Mouse (Mus musculus): Measurements from ENCODE around the gene Men1. TPM values are rescaled to one million over a fixed set of nuclear protein-coding genes. Genes with fewer than 3 reads are reported as not detected.
A peak's percentile ranks its signal among the peaks of the same experiment; 100 is the strongest.

Gene Men1
- polyA plus RNA-seq, 1 experiment from 2014 or later, result 122 TPM

DNA sequence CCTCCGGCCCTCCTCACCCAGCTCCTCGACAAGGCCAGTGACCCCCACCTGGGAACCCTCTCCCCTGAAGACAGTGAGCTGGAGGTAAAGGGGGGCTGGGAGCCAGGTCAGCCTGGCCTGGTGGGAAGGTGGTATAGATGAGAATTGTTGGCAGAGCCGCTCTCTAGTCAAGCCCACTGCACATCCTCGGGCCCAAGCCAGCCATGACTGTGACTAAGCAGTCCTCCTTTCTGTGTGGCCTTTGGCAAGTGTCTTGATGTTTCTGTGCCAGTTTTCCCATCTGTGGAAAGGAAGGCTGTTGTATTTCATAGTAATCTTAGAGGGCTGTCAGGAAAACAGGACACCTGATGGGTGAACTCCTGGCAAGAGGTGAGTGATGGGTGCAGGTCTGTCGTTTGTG is 9.2 kb downstream of the Men1 start:
- no peaks in the 10 kb centered on the region for H3K27me3 ChIP-seq (replicated peaks; ENCODE audit: low read depth, poor library complexity, severe bottlenecking)
- no peak overlapping the region for H3K27ac ChIP-seq (replicated peaks)
- DNase-seq (ENCODE audit: low spot score), result no peak
- peaks cover 76% of the 10 kb centered on the region for H3K36me3 ChIP-seq (replicated peaks)
- peak overlapping the region; percentile 13; the same call in 1 of the 2 replicates for H3K4me3 ChIP-seq
- WGBS, result 86% methylated on average over 5 of the region's 5 CpGs
- H3K9me3 ChIP-seq, result no peaks in the 10 kb centered on the region
- H3K4me1 ChIP-seq, result peaks cover 63% of the 10 kb centered on the region

DNA sequence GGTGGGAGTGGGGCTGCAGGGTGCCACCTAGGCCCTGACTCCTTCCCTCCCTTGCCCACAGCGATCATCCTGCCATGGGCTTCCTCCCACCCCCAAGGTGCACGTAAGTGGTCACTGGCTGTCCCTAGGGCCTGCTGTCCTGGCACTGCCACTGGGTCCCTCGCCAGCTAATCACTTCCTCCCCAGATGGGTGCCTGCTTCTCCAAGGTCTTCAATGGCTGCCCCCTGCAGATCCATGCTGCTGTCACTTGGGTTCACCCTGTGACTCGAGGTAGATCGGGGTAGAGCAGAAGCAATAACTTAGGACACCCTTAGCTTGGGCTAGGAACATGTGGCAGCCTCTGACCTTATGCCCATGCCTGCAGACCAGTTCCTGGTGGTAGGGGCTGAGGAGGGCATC is 11.2 kb downstream of the Men1 start:
- Histone ChIP-seq H3K9me3 (no peaks in the 10 kb centered on the region), H3K4me3 (peak overlapping the region; percentile 3; the same call in 1 of the 2 replicates), H3K36me3 (replicated peaks) (peaks cover 63% of the 10 kb centered on the region), H3K27me3 (replicated peaks; ENCODE audit: low read depth, poor library complexity, severe bottlenecking) (no peaks in the 10 kb centered on the region), H3K27ac (replicated peaks) (no peak overlapping the region), H3K4me1 (peaks cover 61% of the 10 kb centered on the region)
- 91% methylated on average over 5 of the region's 5 CpGs for WGBS
- DNase-seq (ENCODE audit: low spot score), result no peak

DNA sequence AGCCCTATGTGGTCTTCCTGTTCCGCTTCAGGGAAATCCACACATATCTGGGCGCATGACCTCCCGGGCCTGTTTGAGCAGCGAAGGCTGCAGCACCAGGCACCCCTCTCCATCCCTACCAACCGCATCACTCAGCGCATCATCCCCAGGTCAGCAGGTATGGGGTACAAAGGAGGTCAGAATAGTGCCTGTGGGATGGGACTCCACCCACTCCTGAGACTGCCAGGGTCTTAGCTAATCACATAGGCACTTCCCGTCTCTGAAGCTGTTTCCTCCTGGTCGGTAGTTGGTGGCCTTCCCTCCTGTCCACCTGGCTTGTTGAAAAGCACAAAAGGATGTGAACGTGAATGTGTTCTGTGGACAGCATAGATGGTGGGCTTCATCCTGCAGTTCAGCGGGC is 11.9 kb downstream of the Men1 start:
- Histone ChIP-seq H3K36me3 (replicated peaks) (peaks cover 69% of the 10 kb centered on the region), H3K27me3 (replicated peaks; ENCODE audit: low read depth, poor library complexity, severe bottlenecking) (no peaks in the 10 kb centered on the region), H3K9me3 (no peaks in the 10 kb centered on the region), H3K4me1 (peaks cover 61% of the 10 kb centered on the region), H3K27ac (replicated peaks) (no peak overlapping the region), H3K4me3 (peak overlapping the region; percentile 3; the same call in 1 of the 2 replicates)
- DNase-seq (ENCODE audit: low spot score), result no peak
- WGBS, result 90% methylated on average over 10 of the region's 10 CpGs

DNA sequence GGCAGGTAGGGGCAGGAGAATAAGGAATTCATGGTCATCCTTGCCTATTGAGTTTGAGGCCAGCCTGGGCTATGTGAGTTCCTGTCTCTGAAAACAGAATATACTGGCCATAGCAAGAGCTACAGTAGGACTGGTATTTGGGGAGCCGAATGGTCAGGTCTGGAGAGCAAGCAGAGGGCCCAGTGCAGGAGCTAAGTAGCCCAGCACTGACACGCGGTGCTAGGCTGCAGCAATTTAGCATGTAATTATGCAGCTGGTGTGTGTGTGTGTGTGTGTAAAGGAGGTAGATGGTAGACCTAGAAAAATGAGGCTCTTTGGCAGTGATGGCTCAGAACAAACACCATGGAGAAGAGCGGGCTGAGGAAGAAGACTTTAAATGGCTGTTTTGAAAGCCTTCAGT is 12.8 kb downstream of the Men1 start:
- H3K4me1 ChIP-seq, result peaks cover 52% of the 10 kb centered on the region
- DNase-seq (ENCODE audit: low spot score), result no peak
- no peak overlapping the region for H3K4me3 ChIP-seq
- no peaks in the 10 kb centered on the region for H3K27me3 ChIP-seq (replicated peaks; ENCODE audit: low read depth, poor library complexity, severe bottlenecking)
- 91% methylated on average over 4 of the region's 4 CpGs for whole genome bisulfite sequencing
- no peaks in the 10 kb centered on the region for H3K9me3 ChIP-seq
- H3K36me3 ChIP-seq (replicated peaks), result peaks cover 68% of the 10 kb centered on the region
- no peak overlapping the region for H3K27ac ChIP-seq (replicated peaks)

DNA sequence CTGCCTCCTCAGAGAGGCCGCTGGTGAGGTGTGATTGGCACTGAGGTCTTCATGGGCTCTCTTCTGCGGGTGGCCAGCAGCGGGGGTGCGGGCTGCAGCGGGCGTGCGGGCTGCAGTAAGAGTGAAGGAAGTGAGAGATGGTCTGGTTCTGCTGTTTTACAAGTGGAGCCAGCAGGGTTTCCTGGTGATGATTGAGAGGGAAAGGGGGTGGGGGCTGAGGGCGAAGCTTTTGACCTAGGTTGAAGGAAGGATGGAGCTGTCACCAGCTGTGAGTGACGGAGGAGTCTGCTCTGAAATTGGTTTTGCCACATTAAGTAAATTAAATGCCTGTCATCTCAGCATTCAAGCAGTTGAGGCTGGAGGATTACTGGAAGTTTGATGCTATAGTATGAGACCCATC is 13.9 kb downstream of the Men1 start:
- peak; percentile 39 for DNase-seq (ENCODE audit: low spot score)
- Histone ChIP-seq H3K36me3 (replicated peaks) (peaks cover 69% of the 10 kb centered on the region), H3K4me3 (0 out of 2 replicates have a peak overlapping the region, but pooled peaks have one; percentile 33), H3K4me1 (peaks cover 45% of the 10 kb centered on the region), H3K27ac (replicated peaks) (peak overlapping the region; percentile 64), H3K27me3 (replicated peaks; ENCODE audit: low read depth, poor library complexity, severe bottlenecking) (no peaks in the 10 kb centered on the region), H3K9me3 (no peaks in the 10 kb centered on the region)
- WGBS, result 60% methylated on average over 9 of the region's 9 CpGs

DNA sequence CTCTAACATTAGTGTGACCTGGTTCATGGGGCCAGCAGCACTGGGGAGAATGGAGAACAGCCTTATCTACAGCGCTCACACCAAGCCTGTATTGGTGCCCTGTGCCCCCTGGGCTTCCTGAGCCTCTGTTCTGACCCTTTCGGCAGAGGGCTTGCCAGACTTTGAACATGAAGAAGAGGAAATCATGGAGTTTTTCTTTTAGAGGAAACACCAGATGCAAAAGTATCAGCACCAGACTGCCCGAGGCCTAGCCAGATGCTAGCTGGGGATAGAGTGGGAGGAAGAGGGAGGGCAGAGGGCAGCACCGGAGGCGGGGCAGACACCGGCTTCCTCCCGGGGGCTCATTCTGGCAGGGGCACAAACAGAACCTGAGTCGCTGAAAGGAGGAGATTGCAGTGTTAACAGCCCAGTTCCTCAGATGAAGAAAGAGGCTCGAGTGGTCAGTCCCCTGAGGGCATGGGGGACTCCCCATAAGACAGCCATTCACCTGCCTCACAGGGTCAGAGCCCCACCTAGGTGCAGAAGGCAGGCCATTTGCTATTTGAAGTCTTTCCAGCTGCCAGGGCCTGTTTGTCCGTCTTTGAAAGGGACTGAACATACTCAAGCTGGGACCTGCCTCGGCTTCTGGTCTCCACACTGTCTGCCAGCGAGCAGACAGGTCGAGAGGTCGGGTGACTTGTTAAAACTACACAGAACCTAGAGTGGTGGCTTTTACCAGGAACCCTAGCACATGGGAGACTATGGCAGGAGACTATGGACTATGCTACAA is 14.6 kb downstream of the Men1 start:
- DNase-seq (ENCODE audit: low spot score), result peak; percentile 73
- Histone ChIP-seq H3K4me1 (peaks cover 51% of the 10 kb centered on the region), H3K9me3 (no peaks in the 10 kb centered on the region), H3K27ac (replicated peaks) (peak overlapping the region; percentile 64), H3K4me3 (peak overlapping the region; percentile 33), H3K27me3 (replicated peaks; ENCODE audit: low read depth, poor library complexity, severe bottlenecking) (no peaks in the 10 kb centered on the region), H3K36me3 (replicated peaks) (peaks cover 69% of the 10 kb centered on the region)
- whole genome bisulfite sequencing, result 27% methylated on average over 14 of the region's 14 CpGs

DNA sequence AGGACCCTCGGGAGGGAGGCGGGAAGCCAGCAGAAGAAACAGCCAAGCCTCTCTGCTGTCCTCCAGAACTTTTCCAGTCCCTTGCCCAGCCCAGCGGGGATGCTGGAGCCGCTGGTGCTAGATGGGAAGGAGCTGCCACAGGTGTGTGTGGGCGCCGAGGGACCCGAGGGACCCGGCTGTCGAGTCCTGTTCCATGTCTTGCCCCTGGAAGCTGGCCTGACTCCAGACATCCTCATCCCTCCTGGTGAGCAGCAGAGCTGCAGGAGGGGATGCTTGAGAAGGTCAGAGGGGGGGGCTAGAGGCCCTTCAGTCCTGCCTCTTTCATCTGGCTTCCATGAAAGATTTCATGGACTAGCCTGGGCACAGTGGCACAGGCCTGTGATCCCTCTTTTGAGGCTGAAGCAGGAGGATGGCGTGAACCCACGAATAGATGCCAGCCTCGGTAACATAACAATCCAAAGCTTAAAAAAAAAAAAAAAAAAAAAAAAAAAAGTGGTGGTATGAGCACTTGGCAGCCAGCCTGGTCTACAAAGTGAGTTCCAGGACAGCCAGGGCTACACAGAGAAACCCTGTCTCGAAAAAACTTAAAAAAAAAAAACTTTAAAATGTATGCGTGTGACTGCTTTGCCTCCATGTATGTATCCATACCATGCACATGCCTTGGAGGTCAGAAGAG is 16.8 kb downstream of the Men1 start:
- Histone ChIP-seq H3K27ac (replicated peaks) (peak overlapping the region; percentile 57; the same call in 1 of the 2 replicates), H3K27me3 (replicated peaks; ENCODE audit: low read depth, poor library complexity, severe bottlenecking) (no peaks in the 10 kb centered on the region), H3K9me3 (no peaks in the 10 kb centered on the region), H3K36me3 (replicated peaks) (peaks cover 53% of the 10 kb centered on the region), H3K4me3 (peak overlapping the region; percentile 3; the same call in 1 of the 2 replicates), H3K4me1 (peaks cover 46% of the 10 kb centered on the region)
- WGBS, result 75% methylated on average over 14 of the region's 14 CpGs
- no peak for DNase-seq (ENCODE audit: low spot score)

DNA sequence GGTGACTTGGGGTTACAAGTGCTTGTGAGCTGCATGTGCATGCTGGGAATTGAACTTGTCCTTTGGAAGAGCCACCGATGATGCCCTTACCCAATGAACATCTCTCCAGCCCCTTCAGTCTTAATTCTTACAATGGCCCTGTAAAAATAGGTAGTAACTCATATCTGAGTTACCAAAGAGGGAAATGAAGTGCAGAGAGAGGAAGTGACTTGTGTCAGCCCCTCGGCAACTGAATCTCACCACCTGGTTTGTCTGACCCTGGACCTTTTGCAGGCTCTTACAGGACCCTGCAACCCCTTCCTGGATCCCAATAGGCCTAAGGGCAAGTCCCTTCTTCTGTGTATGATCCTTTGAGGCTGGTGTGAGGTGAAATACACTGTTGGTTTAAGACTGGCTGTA is 17.3 kb downstream of the Men1 start:
- DNase-seq (ENCODE audit: low spot score), result no peak
- H3K27me3 ChIP-seq (replicated peaks; ENCODE audit: low read depth, poor library complexity, severe bottlenecking), result no peaks in the 10 kb centered on the region
- WGBS, result 82% methylated on average over 2 of the region's 2 CpGs
- no peak overlapping the region for H3K27ac ChIP-seq (replicated peaks)
- peaks cover 44% of the 10 kb centered on the region for H3K4me1 ChIP-seq
- no peaks in the 10 kb centered on the region for H3K9me3 ChIP-seq
- peaks cover 47% of the 10 kb centered on the region for H3K36me3 ChIP-seq (replicated peaks)
- H3K4me3 ChIP-seq, result no peak overlapping the region

DNA sequence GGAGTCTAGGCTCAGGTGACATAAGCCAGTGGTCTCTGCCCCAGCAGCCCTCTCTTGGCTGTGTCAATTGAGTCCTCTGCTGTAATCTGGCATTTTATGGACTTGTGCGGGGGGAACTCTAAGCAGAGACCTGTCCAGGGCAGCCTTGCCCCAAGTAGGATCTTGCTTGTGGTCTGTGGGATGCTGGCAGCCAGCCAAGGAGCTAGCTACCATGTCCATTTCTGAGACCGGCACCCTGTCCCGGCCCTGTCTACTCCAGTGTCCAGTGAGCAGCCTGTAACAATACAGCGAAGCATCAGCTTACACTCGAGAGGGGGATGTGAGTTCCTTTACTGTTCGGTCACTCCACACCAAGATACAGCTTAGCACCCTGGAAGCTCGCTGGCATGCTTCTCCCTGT is 19.3 kb downstream of the Men1 start:
- H3K4me3 ChIP-seq, result no peak overlapping the region
- H3K36me3 ChIP-seq (replicated peaks), result peaks cover 34% of the 10 kb centered on the region
- H3K4me1 ChIP-seq, result peaks cover 26% of the 10 kb centered on the region
- H3K27me3 ChIP-seq (replicated peaks; ENCODE audit: low read depth, poor library complexity, severe bottlenecking), result no peaks in the 10 kb centered on the region
- H3K27ac ChIP-seq (replicated peaks), result no peak overlapping the region; the same call in 1 of the 2 replicates
- DNase-seq (ENCODE audit: low spot score), result no peak
- H3K9me3 ChIP-seq, result no peaks in the 10 kb centered on the region
- 85% methylated on average over 7 of the region's 7 CpGs for WGBS

DNA sequence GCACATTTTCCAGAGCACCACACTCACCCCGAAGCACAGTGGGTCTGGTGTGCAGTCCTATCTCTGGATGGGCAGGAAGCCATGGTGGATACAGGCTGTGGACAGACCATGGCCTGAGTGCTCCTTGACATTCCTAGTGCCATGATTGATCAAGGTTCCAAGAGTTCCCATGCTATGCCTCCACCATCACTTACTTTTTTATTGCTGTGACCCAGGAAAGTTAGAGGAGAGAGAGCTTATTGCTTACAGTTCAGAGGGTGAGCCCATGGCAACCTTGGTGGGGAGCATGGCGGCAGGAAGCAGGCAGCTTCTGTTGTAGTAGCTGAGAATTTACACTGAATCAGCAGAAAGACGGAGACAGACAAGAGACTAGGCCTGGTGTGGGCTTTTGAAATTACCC is 26.5 kb downstream of the Men1 start:
- WGBS, result 89% methylated on average over 3 of the region's 3 CpGs
- Histone ChIP-seq H3K9me3 (no peaks in the 10 kb centered on the region), H3K4me1 (peaks cover 24% of the 10 kb centered on the region), H3K4me3 (no peak overlapping the region), H3K27ac (replicated peaks) (no peak overlapping the region), H3K36me3 (replicated peaks) (peaks cover 27% of the 10 kb centered on the region), H3K27me3 (replicated peaks; ENCODE audit: low read depth, poor library complexity, severe bottlenecking) (no peaks in the 10 kb centered on the region)
- no peak for DNase-seq (ENCODE audit: low spot score)

DNA sequence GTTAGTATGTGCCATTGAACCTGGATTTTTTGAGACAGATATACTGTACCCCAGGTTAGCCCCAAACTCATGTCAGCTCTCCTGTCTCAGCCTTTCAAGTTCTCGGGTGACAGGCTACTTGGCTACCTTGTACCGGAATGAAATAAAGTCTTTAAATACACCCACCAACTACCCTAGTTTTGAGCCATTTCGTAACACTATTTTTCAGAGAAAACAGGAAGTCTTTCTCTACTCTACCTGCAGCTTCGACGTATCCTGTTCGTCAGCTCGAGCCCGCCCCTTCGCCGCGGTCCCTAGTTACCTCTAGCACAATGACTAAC is 28.3 kb downstream of the Men1 start:
- H3K27me3 ChIP-seq (replicated peaks; ENCODE audit: low read depth, poor library complexity, severe bottlenecking), result no peaks in the 10 kb centered on the region
- H3K9me3 ChIP-seq, result no peaks in the 10 kb centered on the region
- DNase-seq (ENCODE audit: low spot score), result no peak
- H3K27ac ChIP-seq (replicated peaks), result peak overlapping the region; percentile 99
- H3K4me1 ChIP-seq, result peaks cover 31% of the 10 kb centered on the region
- H3K36me3 ChIP-seq (replicated peaks), result peaks cover 45% of the 10 kb centered on the region
- 2% methylated on average over 11 of the region's 11 CpGs for WGBS
- H3K4me3 ChIP-seq, result peak overlapping the region; percentile 95

DNA sequence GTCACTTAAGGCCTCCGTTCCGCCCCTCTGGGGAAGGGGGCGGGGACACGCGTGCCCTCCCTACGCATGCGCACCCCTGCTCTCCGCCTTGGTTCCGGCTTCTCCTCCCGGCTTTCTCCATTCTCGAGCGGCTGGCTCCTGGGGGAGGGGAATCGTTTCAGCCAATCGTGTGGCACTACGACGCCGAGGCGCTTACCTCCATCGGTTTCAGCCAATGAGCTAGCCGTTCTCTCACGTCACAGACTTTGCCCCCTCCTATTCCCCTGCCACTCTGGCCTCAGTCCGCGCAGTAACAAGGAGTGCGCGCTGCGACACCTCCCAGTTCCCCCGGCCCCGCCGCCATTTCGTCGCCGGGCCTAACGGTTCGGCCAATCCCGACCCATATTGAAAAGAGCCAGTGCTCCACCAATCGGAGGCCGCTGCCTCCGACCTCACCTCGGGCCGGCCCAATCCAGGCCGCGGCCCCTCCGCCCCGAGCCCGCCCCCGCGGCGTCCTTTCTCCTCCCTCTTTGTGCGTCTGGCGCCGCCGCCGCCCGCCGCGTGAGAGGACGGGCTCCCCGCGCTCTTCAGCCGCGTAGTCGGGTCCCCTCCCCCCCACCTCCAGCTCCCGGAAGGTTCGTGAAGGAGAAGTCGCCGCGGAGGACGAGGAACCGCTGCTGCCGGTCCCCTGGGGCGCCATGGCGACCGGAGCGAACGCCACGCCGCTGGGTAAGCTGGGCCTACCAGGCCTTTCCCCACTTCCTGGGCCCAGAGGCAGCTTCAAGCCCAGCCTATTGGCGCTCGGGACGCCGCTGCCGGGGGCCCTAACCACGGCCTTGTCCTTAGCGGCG is 28.8 kb downstream of the Men1 start, which contains the start of gene Sf1:
TSS of gene Sf1 (plus strand) at position 280 of the 830 bp plus-strand sequence.
- DNase-seq (ENCODE audit: low spot score), result peak; percentile 100
- under 1% methylated on average over 85 of the region's 85 CpGs for WGBS
- Histone ChIP-seq H3K27me3 (replicated peaks; ENCODE audit: low read depth, poor library complexity, severe bottlenecking) (no peaks in the 10 kb centered on the region), H3K36me3 (replicated peaks) (peaks cover 51% of the 10 kb centered on the region), H3K4me3 (peak within 1 kb of the TSS; percentile 95), H3K9me3 (no peaks in the 10 kb centered on the region), H3K4me1 (peaks cover 31% of the 10 kb centered on the region), H3K27ac (replicated peaks) (peak within 1 kb of the TSS; percentile 99)

Measured in embryonic facial prominence, embryonic 10.5 days (tissue).